Mouse (Mus musculus): ENCODE results near the gene Cdiptos.

Gene Cdiptos

DNA sequence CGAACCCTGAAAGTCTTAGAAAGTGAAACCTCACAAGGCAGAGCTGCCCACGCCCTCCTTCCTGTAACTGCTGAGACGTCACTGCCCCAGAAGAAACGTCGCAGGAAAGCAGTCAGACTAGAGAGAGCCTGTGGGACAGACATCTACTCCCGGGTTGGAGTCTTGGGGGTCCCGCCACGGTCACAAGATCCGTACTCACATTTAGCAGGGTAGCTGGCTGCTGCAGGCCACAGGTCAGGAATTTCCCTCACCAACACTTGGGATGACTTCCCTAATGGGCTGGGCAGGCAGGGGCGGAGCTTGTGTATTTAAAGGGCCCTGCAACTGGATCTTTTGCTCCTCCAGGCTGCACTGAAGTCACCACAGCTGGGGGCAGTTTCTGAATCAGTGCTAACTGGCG lies 38.4 kb upstream of the Cdiptos start, which contains the start of gene Mvp:
TSS of gene Mvp (minus strand) at position 302 of the 400 bp plus-strand sequence.
- DNase-seq (ENCODE audit: low spot score): peak; percentile 62

DNA sequence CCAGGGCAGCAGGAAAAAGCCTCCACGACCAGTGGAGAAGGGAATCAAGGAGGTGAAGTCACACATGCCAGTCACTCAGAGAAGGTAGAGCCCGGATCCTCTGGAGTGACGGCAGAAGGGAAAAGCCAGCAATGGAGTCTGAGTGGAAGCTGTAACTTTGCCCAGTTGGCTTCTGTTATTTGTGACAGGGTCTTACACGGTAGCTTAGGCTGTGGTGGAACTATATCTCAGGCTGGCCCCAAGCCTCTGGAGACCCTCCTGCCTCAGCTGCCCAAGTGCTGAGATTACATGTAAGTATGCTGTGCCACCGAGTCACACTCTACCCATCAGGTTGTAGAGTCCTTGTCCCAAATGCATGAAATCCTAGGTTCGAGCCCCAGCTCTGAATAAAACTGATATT lies 37.5 kb upstream of the Cdiptos start:
- no peak for DNase-seq (ENCODE audit: low spot score)

DNA sequence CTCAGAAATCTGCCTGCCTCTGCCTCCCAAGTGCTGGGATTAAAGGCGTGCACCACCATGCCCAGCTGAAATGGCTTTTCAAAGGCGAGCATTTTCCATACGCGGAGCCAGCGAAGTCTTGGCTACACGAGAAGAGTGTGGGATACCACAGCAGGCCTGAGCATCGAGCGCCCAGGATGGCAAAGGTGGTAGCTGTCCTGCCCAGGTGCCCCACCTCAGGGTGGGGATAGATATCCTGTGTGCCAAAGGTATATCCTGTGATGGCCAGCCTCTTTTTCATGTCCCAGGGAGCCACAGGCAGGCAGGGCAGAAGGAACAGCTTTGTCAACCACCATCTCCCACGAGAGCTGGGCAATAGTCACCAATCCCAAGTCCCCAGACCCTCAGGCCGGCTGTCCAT lies 36.9 kb upstream of the Cdiptos start:
- DNase-seq (ENCODE audit: low spot score): no peak

DNA sequence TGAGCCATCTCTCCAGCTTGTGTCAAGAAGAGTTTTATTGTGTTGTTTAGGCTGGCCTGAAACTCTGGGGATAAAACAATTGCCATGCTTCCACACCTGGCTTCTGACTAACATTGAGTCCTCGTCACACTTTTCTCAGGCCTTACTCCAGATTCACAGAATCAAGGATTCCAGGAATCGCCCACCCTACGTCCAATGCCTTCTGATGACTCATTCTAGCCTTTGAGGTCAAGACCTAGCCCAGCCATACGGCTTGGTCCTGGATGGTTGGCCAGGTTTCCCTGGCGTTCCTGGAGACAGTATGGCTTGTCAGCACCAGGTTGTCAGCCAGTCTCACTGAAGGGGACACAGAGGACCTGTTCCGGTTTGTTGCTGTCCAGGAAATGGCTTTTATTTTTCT lies 36.5 kb upstream of the Cdiptos start:
- no peak for DNase-seq (ENCODE audit: low spot score)

DNA sequence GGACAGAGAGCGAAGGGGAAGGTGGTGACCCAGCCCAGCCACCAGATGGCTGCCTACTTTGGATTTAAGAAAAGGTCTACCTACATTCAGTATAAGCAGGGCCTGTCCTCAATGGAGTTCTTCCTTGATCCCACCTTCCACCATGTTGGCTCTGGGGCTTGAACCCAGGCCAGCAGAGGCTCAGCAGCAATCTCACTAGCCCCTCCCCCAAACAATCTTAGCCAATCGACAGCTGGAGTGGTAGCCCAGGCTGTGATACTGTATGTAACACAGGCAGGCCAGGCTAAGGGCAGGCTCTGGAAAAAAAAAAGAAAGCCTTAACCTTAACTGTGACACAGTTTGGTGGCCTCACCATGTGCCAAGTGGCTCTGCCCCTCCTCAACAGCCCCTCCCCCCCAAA lies 35.8 kb upstream of the Cdiptos start:
- DNase-seq (ENCODE audit: low spot score): no peak

DNA sequence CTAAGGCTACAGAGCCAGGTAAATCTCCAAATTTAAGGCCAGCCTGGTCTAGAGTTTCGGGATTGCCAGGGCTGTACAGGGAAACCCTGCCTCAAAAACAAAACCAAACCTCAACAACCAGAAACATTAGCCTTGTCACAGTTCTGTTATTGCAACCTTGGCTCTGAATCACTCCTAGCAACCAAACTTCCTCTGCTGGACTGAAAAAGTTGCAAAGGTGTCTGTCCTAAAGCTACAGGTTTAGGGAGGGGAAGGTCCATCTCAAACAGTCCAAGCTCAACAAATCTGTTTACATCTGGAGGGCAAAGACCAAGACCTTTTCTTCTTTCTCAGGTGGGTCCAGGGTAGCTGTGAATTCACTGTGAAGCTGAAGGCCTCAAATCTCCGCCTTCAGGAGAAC lies 35.2 kb upstream of the Cdiptos start:
- DNase-seq (ENCODE audit: low spot score): no peak

DNA sequence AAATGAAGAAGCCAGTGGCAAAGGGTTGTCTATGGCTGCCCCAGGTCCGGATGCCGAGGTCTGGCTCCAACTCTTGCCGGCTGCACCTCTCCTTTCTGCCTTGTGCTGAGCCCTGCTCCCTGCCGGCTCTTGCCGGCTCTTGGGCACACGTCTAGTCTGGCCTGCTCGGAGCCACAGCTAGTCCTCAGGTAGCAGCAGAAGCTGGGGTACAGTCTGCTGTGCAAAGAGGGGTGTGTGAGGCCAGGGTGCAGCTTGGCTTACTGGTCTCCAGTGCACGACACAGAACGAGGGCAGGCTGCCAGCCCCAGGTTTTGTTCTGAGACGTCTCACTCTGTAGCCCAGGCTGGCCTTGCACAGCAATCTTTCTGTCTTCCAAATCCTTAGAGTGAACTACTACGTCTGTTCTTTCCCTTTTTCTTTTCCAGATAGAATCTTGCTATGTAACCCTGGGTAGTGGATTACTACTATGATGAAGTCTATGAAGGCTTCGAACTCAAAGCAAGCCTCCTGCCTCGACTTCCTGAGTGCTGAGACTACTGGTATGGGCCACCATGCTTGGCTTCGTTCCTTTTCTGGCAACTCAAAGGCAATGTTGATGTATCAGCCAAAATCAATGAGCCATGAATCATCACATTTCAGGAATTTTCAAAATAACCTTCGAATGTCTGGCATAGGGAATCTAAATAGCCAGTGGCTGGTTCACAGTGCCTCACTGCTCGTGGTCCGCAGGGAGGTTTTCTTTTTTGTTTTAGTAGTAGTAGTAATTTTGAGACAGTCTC lies 33.6 kb upstream of the Cdiptos start:
- DNase-seq (ENCODE audit: low spot score): no peak

DNA sequence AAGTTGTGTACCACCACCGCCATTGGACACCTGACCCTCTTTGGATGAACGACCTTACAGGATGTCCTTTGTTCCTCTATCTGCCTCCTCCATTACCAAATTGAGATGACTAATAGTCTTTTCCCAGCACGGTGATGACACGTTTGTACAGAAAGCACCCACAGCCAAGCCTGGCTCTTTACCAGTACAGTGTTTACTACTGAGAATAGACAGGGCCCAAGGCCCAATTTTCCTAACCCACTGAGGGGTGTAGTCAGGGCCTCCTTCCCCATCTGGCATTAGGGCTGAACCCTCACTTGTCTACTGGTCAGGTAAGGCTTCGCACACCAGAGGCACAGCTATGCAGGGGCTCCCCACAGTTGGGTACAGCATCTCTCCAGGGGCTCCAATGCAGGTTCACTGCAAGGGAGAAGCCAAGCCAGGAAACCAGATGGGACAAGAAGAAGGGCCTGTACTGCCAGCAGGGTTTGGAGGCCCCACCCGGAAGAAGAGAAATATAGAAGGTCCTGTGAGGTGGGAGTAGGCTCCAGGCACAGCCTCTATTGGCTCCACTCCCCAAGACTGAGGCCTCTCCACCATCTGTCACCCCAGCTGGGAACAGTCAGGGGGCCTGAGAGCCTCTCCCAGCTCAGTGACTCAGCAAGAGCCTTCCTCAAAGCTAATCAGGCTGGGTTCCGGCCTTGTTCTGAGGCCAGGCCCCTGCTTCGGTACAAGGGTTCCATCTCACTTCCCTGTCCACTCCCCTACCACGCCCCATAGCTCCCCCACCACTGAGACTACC lies 32.5 kb upstream of the Cdiptos start:
- DNase-seq (ENCODE audit: low spot score): no peak

DNA sequence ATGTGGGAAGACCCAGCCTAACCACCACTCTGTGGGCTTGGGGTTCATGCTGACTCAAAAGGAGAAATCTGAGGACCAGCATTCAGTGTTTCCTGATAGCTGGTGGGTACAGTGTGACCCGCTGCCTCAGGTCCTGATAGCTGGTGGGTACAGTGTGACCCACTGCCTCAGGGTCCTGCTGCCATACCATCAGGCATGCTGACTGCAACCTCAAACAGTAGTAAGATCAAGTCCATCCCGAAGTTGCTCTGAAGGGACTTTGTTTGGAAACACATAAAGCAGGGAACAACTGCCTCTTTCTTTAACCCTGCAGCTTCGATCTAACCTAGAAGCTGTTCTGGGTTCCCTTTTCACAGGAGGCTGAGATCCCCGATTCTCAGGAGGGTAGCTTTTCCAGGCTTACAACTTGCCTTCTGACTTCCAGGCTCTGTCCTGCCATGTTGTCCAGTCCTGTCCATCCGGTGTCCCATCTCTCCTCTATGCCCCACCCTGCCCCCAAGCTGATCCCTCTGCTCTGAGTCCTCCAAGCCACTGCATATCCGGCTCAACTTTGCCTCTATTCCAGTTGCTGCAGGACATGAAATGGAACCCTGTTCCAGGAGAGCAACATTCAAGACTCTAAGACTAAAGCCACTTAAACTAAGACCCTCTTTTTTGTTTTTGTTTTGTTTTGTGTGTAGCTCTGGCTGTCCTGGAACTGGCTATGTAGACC lies 31.6 kb upstream of the Cdiptos start:
- DNase-seq (ENCODE audit: low spot score): no peak

DNA sequence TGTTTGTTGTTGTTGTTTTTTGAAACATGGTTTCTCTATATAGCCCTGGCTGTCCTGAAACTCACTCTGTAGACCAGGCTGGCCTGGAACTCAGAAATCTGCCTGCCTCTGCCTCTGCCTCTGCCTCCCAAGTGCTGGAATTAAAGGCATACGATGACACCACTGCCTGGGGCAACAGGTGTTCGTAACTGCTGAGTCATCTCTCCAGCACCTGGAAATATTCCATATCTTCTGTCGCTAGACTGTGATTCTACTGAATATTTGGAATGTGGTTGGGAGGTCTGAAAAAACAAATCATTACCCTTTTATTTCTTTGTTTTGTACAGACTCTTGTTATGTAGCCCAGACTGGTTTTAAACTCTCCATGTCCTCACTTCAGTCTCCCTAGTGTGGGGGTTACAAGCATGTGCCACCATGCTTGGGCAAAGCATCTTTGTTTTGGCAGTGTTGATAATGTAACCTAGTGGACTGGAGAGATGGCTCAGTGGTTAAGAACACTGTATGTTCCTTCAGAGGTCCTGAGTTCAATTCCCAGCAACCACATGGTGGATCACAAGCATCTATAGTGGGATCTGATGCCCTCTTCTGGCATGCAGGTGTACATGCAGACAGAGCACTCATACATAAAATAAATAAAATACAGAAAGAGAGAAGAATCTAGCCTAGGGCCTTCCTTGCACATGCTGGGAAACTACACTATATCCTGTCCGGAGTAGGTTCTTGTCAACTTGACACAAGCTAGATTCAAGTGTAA lies 28.4 kb upstream of the Cdiptos start:
- DNase-seq (ENCODE audit: low spot score): no peak

DNA sequence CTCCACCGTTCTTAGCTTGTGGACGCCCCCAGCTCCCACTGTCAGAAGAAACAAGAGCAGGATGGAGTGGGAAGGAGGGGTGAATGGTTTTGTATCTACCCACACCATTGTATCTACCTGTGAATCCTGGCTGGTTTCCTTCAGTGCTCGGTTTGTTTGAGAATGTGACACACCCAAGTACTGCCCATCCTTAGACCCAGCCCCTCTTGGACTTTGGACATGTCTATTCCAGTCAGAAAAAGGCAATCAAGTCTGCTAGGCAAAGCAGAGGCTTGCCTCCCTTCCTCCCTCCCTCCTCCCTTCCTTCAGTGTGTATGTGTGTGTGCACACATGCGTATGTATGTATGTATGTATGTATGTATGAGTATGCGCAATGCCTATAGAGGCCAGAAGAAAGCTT lies 27.7 kb upstream of the Cdiptos start:
- no peak for DNase-seq (ENCODE audit: low spot score)

DNA sequence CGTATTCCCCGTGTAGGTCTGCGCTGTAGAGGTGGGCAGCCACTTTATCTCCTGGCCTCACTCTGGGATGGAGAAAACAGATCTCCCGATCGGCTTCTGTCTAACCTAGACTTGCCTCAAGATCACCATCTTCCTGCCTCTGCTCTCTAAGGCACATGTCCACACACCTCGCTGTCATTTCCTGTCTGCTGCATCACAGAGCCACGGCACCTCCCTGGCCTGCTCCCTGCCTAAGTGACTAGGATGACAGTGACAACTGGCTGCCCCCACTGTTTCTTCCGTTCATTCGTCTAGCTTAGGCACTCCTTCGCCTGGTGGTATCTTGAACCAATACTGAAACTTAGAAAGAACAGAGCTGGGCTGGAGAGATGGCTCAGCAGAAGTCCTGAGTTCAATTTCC lies 23.7 kb upstream of the Cdiptos start:
- DNase-seq (ENCODE audit: low spot score): no peak

DNA sequence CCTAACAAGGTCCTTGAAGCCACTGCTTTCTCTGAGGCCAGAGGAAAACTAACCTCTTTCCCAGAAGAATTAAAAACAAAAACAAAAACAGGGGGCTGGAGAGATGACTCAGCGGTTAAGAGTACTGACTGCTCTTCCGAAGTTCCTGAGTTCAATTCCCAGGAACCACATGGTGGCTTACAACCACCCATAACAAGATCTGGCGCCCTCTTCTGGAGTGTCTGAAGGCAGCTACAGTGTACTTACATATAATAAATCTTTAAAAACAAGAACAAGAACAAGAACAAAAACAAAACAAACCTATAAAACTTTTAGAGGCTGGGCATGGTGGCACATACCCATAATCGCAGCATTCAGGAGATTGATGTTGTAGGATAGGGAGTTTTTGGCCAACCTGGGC lies 20.6 kb upstream of the Cdiptos start:
- DNase-seq (ENCODE audit: low spot score): no peak

DNA sequence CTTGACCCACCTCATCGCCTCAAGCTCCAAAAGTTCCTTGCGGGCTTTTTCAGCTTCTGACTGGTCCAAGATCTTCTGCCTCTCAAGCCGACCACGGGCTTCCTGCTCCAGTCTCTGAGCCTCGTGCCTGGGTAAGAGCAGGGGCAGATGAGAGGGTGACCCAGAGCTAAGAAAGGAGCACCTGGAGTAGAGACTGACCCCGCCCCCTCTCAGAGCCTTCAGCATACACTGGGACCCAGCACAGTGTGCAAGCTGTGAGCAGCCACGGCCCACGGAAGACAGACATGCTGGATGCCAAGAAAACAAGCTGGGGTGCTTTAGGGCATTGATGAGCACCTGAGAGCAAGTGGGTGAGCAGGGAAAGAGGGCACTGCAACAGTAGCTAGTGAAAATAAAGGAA lies 12.9 kb upstream of the Cdiptos start:
- no peak for DNase-seq (ENCODE audit: low spot score)

DNA sequence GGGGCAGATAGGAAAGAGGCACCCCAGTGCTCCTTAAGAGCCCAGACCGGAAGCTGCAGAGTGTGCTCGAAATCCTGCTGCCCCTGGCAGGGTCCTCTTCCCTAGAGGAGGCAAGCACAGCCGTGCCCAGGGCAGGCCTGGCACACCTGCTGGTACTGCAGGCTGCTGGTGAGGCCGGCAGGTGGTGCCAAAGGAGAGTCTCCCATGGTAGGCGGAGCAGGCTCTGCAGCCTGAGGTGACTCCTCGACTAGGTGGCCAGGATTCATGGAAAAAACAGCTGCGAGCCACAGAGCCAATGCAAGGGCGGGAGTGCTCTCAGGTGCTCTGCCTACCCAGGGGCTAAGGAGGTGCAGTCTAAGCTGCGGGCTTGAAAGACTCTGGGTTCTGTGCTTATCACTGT lies 10.4 kb upstream of the Cdiptos start:
- no peak for DNase-seq (ENCODE audit: low spot score)

DNA sequence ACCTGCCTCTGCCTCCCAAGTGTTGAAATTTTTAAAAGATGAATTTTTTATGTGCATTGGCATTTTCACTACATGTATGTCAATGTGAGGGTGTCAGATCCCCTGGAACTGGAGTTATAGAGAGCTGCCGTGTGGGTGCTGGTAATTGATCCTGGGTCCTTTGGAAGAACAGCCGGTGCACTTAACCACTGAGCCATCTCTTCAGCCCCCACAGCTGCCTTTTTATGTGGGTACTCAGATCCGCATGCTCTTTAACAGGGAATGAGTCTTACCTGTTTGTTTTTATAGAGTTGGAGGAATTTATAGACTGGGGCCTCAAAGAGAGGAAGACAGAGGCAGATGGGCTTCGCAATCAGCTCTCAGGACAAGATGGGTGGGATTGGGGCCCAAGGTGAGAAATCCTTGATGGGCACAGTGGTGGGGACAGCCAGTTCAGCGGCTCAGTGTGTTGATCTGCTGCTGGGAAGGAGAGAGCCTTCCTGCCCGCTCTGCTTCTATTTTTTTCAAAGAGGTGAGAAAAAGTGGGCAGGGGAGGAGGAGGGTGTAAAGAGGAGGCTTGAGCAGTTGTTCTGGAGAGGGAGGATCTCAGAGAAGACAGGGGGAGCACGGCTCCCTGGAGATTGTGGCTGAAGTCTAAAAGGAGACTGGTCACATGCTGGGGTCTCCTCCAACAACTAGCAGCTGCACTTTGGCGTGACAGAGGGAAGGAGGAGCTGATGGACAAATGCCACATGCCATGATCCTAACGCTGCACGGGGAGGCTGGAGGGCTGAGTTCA lies 9.0 kb upstream of the Cdiptos start:
- DNase-seq (ENCODE audit: low spot score): no peak

DNA sequence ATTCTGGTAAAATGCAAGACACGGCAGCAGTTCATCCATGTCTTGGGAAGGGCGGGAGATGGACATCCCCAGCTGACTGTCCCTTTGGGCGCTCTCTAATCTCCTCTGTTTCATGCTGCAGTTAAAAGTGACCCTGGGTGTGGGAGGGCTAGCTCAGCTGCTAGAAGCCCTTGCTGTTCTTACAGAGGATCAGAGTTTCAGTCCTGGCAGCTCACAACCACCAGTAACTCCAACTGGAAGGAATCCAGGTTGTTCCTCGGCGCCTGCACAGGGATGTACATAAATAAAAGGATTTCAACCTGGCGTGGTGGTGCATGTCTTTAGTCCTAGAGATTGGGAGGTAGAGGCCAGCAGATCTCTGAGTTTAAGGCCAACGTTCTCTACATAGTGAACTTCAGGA lies 7.2 kb upstream of the Cdiptos start:
- no peak for DNase-seq (ENCODE audit: low spot score)

DNA sequence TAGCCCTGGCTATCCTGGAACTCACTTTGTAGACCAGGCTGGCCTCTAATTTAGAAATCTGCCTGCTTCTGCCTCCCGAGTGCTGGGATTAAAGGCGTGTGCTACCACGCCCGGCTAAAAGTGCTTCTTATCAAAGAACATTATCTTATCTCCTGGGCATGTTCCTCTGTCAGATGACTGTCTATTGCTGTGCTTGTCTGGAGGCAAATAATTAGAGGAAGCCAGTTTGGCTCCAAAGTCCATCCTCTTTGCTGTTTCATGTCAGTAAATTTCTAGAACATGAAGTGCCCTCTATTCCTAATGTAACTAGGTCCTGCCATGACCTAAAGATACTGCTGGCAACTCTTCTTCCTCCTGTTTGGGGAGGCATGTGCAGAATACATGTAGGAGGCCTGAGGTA lies 6.2 kb upstream of the Cdiptos start:
- no peak for DNase-seq (ENCODE audit: low spot score)

DNA sequence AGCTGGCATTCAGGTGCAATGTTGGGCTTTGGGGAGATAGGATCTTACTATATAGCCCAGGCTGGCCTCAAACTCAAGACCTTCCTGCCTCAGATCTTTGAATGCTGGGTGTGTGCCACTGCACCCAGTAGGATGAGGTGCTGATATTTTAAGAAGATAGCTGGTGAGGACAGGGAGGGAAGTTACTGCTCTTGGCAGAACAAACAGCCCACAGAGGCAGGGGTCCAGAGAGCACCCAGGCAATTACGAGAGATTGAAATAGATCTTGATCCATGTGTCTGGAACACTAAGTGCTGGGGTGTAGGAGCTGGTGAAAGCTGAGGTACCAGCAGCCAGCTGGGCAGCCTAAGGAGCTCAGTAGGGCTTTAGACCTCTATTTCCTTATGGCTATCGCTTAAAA lies 5.7 kb upstream of the Cdiptos start:
- DNase-seq (ENCODE audit: low spot score): no peak

DNA sequence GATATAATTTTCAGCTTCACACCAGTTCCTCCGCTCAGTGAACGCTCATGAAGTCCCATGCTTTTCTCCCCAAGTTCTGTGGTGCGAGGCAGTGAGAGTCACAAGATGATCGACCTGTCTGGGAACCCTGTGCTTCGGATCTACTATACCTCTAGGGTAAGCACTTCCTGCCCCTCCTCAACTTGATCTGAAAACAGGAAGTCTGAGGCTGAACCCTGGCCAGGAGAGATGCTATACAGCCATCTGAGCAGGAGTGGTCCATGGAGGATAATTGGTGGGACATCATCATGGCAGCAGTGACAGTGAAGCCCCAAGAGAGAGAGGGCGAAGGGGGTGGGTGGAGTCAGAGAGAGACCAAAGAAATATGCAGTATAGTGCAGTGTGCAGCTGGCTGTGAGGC lies 2.9 kb upstream of the Cdiptos start:
- no peak for DNase-seq (ENCODE audit: low spot score)

DNA sequence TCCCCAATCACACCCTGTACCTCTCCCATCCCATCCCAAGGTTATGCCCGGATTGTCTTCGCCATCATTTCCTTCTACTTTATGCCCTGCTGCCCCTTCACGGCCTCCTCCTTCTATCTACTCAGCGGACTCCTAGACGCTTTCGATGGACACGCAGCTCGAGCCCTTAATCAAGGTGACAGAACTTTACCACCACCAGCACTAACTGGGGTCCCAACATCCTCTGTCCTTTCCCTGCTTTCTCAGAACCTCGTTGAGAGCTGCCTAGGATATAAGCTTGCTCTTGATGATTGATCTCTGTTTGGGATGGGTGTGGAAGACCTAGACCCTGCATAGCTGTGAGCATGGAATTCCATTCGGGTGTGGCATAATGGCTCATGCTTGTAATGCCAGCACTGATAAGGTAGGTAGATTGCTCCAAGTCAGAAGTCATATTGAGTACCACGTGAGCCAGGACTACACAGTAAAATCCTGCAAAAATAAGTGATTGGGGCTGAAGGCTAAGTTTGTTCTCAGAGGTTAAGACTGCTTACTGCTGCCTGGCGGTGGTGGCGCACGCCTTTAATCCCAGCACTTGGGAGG lies 1.1 kb upstream of the Cdiptos start:
- DNase-seq (ENCODE audit: low spot score): peak; percentile 15

DNA sequence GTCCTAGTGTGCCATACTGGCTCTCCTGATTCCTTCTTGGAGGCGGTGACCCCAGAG lies 177 bp downstream of the Cdiptos start, which contains the start of gene Cdipt:
TSS of gene Cdipt (plus strand) at position 22 of the 57 bp plus-strand sequence.
- DNase-seq (ENCODE audit: low spot score): no peak
